Mouse (Mus musculus): ENCODE measurements around the gene Cx3cr1. TPM values are rescaled to one million over a fixed set of nuclear protein-coding genes. Genes with fewer than 3 reads are reported as not detected.
A peak's percentile ranks its signal among the peaks of the same experiment; 100 is the strongest.

Cx3cr1 gene
- polyA plus RNA-seq, 1 experiment from 2014 or later, result 4.0 TPM

DNA sequence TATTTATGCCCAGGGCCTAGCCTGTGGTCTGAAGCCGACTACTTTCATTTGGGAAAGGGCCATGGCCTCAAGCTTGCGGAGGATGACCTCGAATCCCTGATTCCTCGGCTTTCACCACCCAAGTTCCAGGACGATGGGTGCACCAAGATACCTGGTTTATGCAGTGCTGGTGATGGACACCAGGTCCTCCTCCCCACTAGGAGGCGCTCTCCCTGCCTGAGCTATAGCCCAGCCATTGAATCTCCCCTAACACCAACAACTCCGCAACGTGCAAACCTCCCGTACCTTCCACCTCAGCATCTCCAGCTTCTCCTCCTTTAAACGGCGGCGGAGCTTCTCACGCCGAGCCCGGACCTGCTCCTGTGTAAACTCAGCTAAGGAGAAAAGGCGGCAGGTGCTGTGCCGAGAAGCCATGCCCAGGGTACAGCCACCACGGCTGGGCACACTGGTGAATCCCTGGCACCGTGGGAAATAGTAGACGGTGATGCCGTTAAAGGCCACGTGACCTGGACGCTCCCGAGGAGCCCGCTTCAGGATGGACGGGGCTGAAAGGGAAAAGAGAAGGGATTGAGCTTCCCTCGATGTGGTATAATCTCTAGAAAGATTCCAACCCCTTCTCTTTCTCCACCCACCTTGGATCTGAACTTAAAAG, 95.7 kb downstream of the Cx3cr1 start:
- Histone ChIP-seq H3K36me3 (peaks cover 41% of the 10 kb centered on the region), H3K27me3 (ENCODE audit: low read depth, poor library complexity, severe bottlenecking) (no peaks in the 10 kb centered on the region), H3K4me3 (no peak overlapping the region), H3K9me3 (replicated peaks) (no peaks in the 10 kb centered on the region), H3K27ac (no peak overlapping the region), H3K4me1 (peaks cover 38% of the 10 kb centered on the region)
- 90% methylated on average over 27 of the region's 27 CpGs for WGBS
- DNase-seq (ENCODE audit: low spot score), result no peak

DNA sequence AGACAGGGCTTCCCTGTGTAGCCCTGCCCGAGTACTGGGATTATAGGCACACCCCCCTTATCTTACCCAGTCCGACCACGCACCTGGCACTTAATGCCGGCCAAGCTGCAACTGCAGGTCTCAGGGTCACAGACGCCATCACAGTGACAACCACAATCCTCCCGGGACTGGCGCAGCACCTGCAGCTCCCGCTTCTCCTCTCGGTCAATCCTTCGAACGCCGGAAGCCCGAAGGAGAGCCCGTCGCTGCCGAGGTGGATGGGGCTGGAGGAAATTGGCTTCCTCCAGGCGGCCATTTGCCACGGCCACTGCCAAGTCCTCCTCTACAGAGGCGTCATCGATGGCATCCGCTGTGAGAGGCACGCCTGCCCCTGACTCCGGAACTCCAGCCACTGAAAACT, 96.4 kb downstream of the Cx3cr1 start:
- Histone ChIP-seq H3K4me1 (peaks cover 30% of the 10 kb centered on the region), H3K27ac (no peak overlapping the region), H3K27me3 (ENCODE audit: low read depth, poor library complexity, severe bottlenecking) (no peaks in the 10 kb centered on the region), H3K9me3 (replicated peaks) (no peaks in the 10 kb centered on the region), H3K36me3 (peaks cover 41% of the 10 kb centered on the region), H3K4me3 (no peak overlapping the region)
- no peak for DNase-seq (ENCODE audit: low spot score)
- WGBS, result 95% methylated on average over 23 of the region's 23 CpGs

DNA sequence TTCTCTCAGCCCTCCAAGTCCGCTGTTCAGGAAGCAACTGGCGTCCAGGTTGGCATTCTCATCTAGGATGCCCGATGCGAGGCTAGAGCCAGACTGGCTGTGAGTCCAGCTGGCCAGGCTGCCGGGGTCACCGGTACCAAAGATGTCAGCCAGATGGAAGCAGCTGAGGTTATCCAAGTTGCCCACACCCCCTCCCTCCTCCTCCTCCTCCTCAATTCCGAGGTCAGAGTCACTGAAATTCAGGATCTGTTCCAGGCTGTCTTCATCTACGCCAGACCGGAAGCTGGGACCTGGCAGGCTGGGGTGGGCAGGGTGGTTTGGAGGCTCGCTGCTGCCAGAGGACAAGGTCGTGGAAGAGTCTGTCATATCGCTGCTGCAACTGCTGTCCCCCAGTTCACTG, 97.1 kb downstream of the Cx3cr1 start:
- H3K9me3 ChIP-seq (replicated peaks), result no peaks in the 10 kb centered on the region
- peaks cover 24% of the 10 kb centered on the region for H3K4me1 ChIP-seq
- H3K27me3 ChIP-seq (ENCODE audit: low read depth, poor library complexity, severe bottlenecking), result no peaks in the 10 kb centered on the region
- no peak overlapping the region for H3K4me3 ChIP-seq
- 92% methylated on average over 12 of the region's 12 CpGs for WGBS
- H3K27ac ChIP-seq, result no peak overlapping the region
- H3K36me3 ChIP-seq, result peaks cover 41% of the 10 kb centered on the region
- DNase-seq (ENCODE audit: low spot score), result no peak

DNA sequence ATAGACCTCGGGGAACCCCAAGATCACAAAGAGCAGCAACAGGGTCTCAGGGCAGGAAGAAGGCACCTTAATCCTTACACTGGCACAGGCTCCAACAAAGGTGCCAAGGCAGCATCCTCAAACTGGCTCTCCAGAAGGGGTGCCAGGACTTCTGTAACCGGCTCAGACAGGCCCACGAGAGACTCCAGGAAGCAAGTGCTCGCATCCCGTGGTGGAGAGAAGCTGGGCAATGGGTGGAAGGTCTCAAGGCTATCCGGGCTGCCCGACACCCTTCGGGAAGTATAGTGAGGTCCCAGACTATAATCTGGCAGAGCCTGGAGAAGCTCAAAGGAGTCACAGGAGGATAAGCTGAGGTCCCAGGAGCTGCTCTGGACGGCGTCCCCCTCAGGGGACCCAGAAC, 97.5 kb downstream of the Cx3cr1 start:
- H3K27ac ChIP-seq, result no peak overlapping the region
- peaks cover 41% of the 10 kb centered on the region for H3K36me3 ChIP-seq
- no peaks in the 10 kb centered on the region for H3K9me3 ChIP-seq (replicated peaks)
- no peak for DNase-seq (ENCODE audit: low spot score)
- WGBS, result 94% methylated on average over 10 of the region's 10 CpGs
- peaks cover 19% of the 10 kb centered on the region for H3K4me1 ChIP-seq
- H3K27me3 ChIP-seq (ENCODE audit: low read depth, poor library complexity, severe bottlenecking), result no peaks in the 10 kb centered on the region
- no peak overlapping the region for H3K4me3 ChIP-seq

DNA sequence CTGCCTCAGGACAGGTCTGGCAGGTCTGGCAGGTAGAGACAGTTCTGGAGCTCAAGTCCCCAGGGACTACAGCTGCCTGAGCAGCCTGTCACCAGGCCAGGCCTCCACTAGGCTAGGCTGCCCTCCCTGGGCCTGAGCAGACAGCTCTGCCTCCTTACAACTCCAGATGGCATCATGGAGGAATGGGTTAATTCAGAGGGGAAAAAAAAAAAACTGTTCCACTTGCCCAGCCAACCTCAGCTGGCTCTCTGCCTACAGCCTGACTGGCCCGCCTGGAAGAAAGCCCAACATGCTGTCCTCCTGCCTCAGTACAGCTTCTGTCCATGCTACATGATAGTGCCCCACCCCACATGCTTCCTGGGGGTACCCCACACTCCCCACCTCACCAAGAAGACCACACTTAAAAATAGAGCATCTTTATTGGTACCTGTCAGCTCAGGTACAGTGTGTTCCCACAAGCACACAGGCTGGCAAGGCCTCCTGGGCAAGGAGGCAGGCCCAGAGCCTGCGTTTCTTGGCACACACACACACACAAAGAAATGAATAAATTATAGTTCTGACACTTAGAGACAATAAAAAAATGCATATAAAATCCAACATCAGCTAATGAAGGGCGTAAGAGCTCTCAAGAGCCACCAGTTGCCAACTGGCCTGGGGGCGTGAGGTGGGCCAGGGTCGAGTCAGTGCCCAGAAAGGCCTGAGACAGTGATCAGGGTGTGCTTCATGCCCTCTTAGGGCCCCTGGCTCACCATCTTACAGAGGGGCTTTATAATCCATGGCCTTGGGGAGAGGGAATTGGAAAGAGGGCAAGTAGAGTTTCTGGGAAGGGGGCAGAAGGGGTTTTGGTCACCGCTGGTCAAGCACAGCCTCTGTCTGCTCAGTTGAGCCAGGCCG, 98.7 kb downstream of the Cx3cr1 start:
- no peak for DNase-seq (ENCODE audit: low spot score)
- H3K27me3 ChIP-seq (ENCODE audit: low read depth, poor library complexity, severe bottlenecking), result no peaks in the 10 kb centered on the region
- H3K4me3 ChIP-seq, result no peak overlapping the region
- H3K9me3 ChIP-seq (replicated peaks), result no peaks in the 10 kb centered on the region
- WGBS, result 89% methylated on average over 7 of the region's 7 CpGs
- no peak overlapping the region; the same call in 1 of the 2 replicates for H3K27ac ChIP-seq
- H3K36me3 ChIP-seq, result peaks cover 41% of the 10 kb centered on the region
- peaks cover 11% of the 10 kb centered on the region for H3K4me1 ChIP-seq

DNA sequence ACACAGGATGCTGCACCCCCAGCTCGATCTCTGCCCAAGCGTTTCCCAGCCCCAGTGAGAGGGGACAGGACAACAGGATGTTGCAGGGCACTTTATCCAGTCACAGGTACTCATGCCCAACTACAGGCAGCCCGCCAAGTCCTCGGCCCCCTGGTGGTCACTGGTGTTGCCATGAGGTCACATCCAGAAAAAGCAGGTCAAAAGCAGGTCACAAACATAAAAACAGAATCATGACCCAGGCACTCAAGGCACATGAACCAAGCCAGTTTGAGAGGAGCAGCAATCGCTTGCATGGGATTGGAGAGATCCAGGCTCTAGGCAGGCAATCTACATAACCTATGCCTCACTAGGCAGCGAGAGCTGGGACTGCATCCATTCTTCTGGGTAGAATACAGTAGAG, 99.5 kb downstream of the Cx3cr1 start:
- no peak overlapping the region for H3K27ac ChIP-seq
- H3K4me1 ChIP-seq, result peaks cover 11% of the 10 kb centered on the region
- peak; percentile 72 for DNase-seq (ENCODE audit: low spot score)
- H3K9me3 ChIP-seq (replicated peaks), result no peaks in the 10 kb centered on the region
- H3K27me3 ChIP-seq (ENCODE audit: low read depth, poor library complexity, severe bottlenecking), result no peaks in the 10 kb centered on the region
- no peak overlapping the region for H3K4me3 ChIP-seq
- WGBS, result 37% methylated on average over 6 of the region's 6 CpGs
- H3K36me3 ChIP-seq, result peaks cover 39% of the 10 kb centered on the region

DNA sequence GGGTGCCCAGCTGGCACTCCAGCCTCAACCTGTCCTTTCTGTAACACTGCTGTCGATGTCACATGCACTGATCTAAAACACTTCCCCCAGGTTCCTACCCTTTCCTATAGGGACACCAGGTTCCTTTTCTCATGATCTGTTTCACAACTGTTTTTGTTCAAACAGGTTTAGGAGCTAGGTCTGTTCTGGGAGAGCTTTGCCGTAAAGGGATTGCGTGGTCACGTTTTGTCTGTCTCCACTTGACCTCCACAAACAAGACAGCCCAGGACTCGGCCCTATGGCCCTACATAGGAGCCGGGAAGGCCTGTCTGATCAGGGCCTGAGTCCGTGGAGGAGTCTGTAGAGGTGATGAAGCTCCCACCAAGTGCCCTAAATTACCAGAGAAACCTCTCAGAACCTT, 99.9 kb downstream of the Cx3cr1 start:
- no peak overlapping the region for H3K4me3 ChIP-seq
- no peak overlapping the region for H3K27ac ChIP-seq
- no peaks in the 10 kb centered on the region for H3K9me3 ChIP-seq (replicated peaks)
- no peak for DNase-seq (ENCODE audit: low spot score)
- 82% methylated on average over 7 of the region's 7 CpGs for WGBS
- H3K36me3 ChIP-seq, result peaks cover 37% of the 10 kb centered on the region
- peaks cover 11% of the 10 kb centered on the region for H3K4me1 ChIP-seq
- no peaks in the 10 kb centered on the region for H3K27me3 ChIP-seq (ENCODE audit: low read depth, poor library complexity, severe bottlenecking)

DNA sequence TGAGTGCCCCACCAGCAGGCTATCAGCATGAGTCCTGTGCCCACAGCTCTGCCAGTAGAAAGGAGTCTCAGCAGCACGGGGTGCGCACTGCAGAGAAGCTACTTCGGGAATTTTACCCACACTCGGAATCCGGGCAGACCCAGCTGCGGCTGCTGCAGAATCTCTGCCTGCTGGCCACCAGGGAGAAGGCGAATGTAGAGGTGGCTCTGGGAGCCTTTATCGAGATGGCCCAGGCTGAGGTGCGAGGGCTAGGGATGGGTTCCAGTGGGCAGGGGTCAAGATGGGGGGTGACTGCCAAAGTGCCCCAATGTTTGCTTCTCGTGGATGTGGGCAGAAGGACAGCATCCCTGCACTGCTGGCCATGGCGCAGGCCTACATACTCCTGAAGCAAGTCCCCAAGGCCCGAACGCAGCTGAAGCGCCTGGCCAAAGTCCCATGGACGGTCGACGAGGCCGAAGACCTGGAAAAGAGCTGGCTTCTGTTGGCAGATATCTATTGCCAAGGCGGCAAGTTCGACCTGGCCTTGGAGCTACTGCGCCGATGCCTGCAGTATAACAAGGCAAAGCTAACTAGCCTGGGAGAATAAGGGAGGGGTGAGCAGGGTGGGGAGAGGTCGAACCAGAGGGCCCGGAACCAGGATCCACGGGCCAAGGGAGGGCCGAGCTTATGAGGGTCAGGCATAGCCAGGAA, 103.3 kb downstream of the Cx3cr1 start:
- no peaks in the 10 kb centered on the region for H3K9me3 ChIP-seq (replicated peaks)
- H3K27ac ChIP-seq, result no peak overlapping the region
- peaks cover 20% of the 10 kb centered on the region for H3K4me1 ChIP-seq
- no peak for DNase-seq (ENCODE audit: low spot score)
- H3K4me3 ChIP-seq, result no peak overlapping the region
- peaks cover 2% of the 10 kb centered on the region for H3K36me3 ChIP-seq
- H3K27me3 ChIP-seq (ENCODE audit: low read depth, poor library complexity, severe bottlenecking), result no peaks in the 10 kb centered on the region; the same call in 1 of the 2 replicates
- 85% methylated on average over 26 of the region's 26 CpGs for WGBS

DNA sequence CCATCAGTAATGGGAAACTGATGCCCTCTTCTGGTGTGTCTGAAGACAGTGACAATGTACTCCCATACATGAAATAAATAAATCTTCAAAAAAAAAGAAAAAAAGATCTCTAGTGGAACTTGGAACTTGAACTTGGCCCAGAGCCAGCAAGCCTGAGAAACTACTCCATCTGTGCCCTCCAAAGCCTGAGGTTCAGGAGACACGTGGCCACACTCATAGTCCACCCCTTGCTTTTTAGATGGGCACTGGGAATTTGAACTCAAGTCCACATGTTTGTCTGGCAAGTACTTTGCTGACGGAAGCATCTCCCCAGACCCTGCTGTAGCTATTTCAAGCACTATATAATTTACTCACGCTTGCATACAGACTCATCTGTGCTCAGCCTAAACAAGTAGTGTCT, 104.5 kb downstream of the Cx3cr1 start:
- Histone ChIP-seq H3K4me1 (peaks cover 13% of the 10 kb centered on the region), H3K9me3 (replicated peaks) (no peaks in the 10 kb centered on the region)
- WGBS, result 85% methylated on average over 3 of the region's 3 CpGs

DNA sequence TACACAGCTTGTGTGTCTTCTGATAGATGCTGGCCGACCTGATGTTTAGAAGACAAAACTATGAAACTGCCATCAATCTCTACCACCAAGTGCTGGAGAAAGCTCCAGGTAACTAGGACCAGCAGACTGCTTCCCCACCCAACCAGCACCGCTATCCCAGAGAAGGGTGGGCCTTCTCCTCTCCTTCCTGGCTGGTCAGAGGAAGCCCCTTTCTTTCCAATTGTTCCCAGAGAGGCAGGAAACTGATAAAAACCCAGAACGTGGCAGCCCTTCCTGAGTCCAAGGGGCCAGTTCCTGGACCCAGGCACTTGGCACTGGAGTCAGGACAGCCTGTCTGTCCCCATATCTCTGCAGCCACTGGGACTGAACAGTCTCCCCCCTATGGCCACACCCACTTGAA, 105.5 kb downstream of the Cx3cr1 start:
- no peak overlapping the region for H3K4me3 ChIP-seq
- H3K9me3 ChIP-seq (replicated peaks), result no peaks in the 10 kb centered on the region
- no peak overlapping the region for H3K27ac ChIP-seq
- no peaks in the 10 kb centered on the region; the same call in 1 of the 2 replicates for H3K27me3 ChIP-seq (ENCODE audit: low read depth, poor library complexity, severe bottlenecking)
- no peak for DNase-seq (ENCODE audit: low spot score)
- no peaks in the 10 kb centered on the region for H3K36me3 ChIP-seq
- H3K4me1 ChIP-seq, result peaks cover 10% of the 10 kb centered on the region
- 75% methylated on average over 3 of the region's 3 CpGs for WGBS

More for the DNA sequence above, 104.5 kb downstream of the Cx3cr1 start:
- Histone ChIP-seq H3K27ac (no peak overlapping the region), H3K27me3 (ENCODE audit: low read depth, poor library complexity, severe bottlenecking) (no peaks in the 10 kb centered on the region; the same call in 1 of the 2 replicates), H3K36me3 (no peaks in the 10 kb centered on the region), H3K4me3 (no peak overlapping the region)
- DNase-seq (ENCODE audit: low spot score), result no peak

DNA sequence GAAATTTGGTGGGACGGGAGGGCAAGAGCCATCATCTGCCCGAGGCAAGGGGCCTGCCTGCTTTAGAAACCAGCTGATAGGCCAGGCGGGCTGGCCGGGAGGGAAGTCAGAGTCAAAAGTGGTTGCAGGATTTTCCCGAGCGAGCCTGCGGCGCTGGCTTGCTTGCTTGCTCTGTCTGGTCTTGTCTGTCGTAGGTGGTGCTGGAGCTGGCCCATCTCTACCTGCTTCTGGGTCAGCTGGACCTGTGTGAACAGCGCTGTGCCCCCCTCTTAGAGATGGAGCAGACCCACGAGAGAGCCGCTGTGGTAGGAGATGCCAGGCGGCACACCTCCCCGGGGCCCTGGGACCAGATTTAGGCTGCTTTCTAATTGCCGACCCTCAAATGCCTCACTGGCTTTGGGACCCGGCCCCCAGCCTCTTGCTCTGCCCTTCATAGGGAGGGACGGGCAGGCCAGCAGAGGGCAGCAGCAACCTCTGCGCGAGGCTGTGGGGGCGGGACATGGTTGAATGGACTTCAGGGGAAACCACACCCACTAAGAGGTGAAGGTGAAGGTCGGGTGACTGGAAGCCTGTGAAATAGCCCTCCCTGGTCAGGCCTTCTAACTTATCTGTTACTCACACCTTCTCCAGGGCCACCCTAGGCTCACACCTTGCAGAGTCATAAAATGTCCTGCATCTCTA, 106.6 kb downstream of the Cx3cr1 start:
- Histone ChIP-seq H3K4me1 (peaks cover 14% of the 10 kb centered on the region), H3K36me3 (no peaks in the 10 kb centered on the region), H3K27me3 (ENCODE audit: low read depth, poor library complexity, severe bottlenecking) (no peaks in the 10 kb centered on the region; the same call in 1 of the 2 replicates), H3K27ac (peak overlapping the region; percentile 50; the same call in 1 of the 2 replicates), H3K9me3 (replicated peaks) (no peaks in the 10 kb centered on the region), H3K4me3 (peak overlapping the region; percentile 29)
- WGBS, result 7% methylated on average over 21 of the region's 21 CpGs
- peak; percentile 87 for DNase-seq (ENCODE audit: low spot score)

DNA sequence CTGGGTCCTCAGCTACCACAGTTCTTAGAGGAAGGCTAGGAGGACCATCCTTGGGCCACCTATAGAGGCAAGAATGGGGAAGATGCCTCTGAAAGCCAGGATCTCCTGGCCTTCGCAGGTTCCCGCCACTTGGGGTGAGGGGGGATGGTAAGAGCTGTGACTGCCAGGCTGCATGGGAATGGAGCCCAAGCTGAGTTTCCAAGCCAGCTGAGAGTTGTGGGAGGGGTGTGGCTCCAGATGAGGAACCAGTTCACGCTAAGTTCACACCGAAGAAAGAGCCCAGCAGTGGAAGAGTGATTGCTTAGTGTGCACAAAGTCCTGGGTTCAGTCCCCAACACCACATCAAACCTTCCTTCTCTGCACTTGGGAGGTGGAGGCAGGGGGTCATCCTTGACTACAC, 107.5 kb downstream of the Cx3cr1 start:
- 72% methylated on average over 4 of the region's 4 CpGs for whole genome bisulfite sequencing
- H3K9me3 ChIP-seq (replicated peaks), result no peaks in the 10 kb centered on the region
- no peaks in the 10 kb centered on the region for H3K36me3 ChIP-seq
- peaks cover 14% of the 10 kb centered on the region for H3K4me1 ChIP-seq
- no peak for DNase-seq (ENCODE audit: low spot score)
- H3K4me3 ChIP-seq, result no peak overlapping the region
- H3K27me3 ChIP-seq (ENCODE audit: low read depth, poor library complexity, severe bottlenecking), result no peaks in the 10 kb centered on the region; the same call in 1 of the 2 replicates
- no peak overlapping the region for H3K27ac ChIP-seq

Measured in limb, embryonic 10.5 days (tissue).